Mouse (Mus musculus) lung, adult 2 months (tissue): ENCODE measurements around the gene Ttc27. TPM values are rescaled to one million over a fixed set of nuclear protein-coding genes. Genes with fewer than 3 reads are reported as not detected.

ENCODE experiments used
- DNase-seq: peaks from one replicate; pipeline ENCODE4 v3.0.0; 2022
- H3K4me1 ChIP-seq: fragments of 200-500 bp; 2 replicates; pipeline ENCODE4 v1.6.1; 2011; ENCODE audit warnings: low read length; ENCODE audit not compliant: control insufficient read depth, insufficient read depth
- H3K4me3 ChIP-seq: fragments of 200-500 bp; replicated peaks from 2 replicates; pipeline ENCODE3; 2011; ENCODE audit warnings: low read depth, mild to moderate bottlenecking, control low read depth, low read length; ENCODE audit errors: extremely low read depth
- CTCF ChIP-seq: fragments of 200-500 bp; IDR thresholded peaks from 2 replicates; pipeline ENCODE4 v1.5.1; 2011; ENCODE audit warnings: mild to moderate bottlenecking, low read length, control low read depth; ENCODE audit not compliant: insufficient read depth
- POLR2A ChIP-seq: fragments of 200-500 bp; IDR thresholded peaks from 2 replicates; pipeline ENCODE4 v1.6.1; 2011; ENCODE audit warnings: low read depth, mild to moderate bottlenecking, control low read depth, low read length, borderline replicate concordance; ENCODE audit errors: extremely low read depth
- WGBS: fragments of 180-500 bp; shearing (Covaris S2); methylation state at CpG from one replicate; pipeline ENCODE4 v1.1.7; 2018; 5-methylcytosine and 5-hydroxymethylcytosine counted together
- polyA plus RNA-seq: library from polyadenylated mRNA; depleted of rRNA; stranded (reverse); fragments of >200 nt; gene quantifications from 2 replicates; pipeline ENCODE4 v1.2.3, GENCODE M21; 2012

Gene Ttc27
- polyA plus RNA-seq, 1 experiment = 4.5 TPM

DNA sequence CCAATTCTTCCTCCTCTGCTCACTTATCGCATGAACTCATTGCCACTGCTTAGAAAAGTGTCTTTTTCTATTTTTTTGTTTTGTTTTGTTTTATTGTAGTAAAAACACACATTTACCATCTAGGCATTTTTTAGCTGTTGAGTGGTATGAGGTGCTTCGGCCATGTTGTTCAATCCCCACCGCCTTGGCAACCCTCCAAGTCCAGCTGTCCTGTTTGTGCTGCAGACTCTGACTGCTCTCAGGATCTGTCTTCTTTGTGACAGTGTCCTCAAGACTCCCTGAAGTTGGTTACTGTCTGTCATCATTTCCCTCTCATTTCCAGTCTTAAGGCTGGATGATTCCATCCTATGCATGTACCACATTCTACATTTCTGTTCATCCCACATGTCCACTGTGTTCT lies 132.7 kb downstream of the Ttc27 start:
- TF ChIP-seq POLR2A (no peak), CTCF (no peak)
- DNase-seq = no peak
- Histone ChIP-seq H3K4me3 (no peak overlapping the region), H3K4me1 (peaks cover 9% of the 10 kb centered on the region; the same call in 1 of the 2 replicates)
- WGBS = 90% methylated on average over 3 of the region's 3 CpGs

DNA sequence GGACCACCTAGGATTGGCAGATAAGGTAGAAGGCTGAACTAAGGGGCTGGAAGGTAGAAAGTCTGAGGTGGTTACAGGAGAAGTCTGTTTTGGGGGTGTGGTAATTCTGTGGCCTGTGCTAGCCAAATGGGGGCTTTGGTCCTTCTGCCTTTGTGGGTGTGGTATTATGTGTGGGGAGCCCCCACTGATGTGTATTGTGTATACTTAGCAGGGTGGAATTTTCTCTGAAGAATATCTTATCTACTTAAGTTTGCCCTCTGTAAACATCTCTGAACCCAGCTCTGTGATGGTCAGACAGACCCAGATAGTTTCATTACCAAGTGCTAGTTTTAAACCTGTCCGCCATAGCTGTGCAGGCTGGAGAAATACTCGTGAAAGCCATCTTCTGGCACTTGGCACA lies 141.8 kb downstream of the Ttc27 start:
- no peak for DNase-seq
- H3K4me3 ChIP-seq = no peak overlapping the region
- WGBS = 71% methylated on average over 2 of the region's 2 CpGs
- no peak for TF ChIP-seq POLR2A
- TF ChIP-seq CTCF = no peak
- H3K4me1 ChIP-seq = no peaks in the 10 kb centered on the region

DNA sequence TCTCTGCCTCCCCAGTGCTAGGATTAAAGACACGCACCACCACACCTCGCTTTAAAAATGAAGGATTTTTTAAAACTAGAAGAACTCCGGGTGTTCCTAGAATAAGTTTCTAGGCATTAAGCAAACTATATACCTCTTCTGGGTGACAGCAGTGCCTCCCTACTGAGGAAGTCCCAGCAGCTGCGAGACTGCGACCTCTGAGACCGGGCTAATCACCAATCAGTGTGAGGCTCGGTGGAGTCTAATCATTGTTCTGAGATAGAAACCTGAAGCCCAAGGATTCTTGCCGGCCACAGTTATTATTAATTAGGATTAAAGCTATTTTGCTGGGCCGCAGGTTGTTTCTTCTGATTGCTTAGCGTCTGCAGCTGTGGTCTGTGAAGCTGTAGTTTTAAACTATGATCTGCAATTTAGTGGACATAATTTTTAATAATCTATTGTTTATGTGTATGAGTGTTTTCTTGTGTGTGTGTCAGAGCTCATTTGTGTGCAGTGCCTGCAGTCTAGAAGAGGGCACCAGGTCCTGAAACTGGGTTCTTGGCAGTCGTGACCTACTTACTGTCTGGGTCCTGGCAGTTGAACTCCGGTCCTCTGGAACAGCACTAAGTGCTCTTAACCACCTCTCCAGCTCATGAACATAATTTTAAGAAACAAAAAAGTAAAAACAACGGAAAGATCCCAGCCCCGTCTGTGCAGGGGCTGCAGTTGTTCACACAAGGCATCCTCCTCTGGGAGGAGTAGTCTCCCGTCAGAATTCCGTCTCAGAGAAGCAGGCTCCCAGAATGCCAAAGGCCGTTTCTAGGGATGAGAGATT lies 142.9 kb downstream of the Ttc27 start:
- no peak for DNase-seq
- 69% methylated on average over 17 of the region's 17 CpGs for WGBS
- Histone ChIP-seq H3K4me1 (no peaks in the 10 kb centered on the region), H3K4me3 (no peak overlapping the region)
- TF ChIP-seq POLR2A (no peak), CTCF (no peak)

DNA sequence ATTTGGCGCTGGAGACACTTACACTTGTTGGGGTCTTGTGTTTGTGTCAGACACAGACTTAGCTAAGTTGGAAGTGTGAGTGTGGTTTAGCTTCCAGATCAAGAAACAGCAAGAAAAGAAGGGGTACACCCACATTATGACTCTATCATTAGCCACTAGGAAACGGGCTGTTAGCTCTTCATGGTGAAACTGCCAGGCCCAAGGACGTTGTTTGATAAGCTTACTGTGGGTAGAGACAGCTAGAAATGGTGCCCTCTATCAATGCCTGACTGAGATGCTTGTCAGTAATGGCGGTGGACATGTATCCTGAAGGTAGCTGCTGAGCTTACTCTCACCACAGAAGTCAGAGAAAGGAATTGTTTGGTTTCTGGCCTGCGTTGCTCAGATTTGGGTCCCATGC lies 146.3 kb downstream of the Ttc27 start:
- H3K4me3 ChIP-seq = no peak overlapping the region
- TF ChIP-seq CTCF (no peak), POLR2A (no peak)
- WGBS = 93% methylated on average over 5 of the region's 5 CpGs
- peaks cover 13% of the 10 kb centered on the region for H3K4me1 ChIP-seq
- DNase-seq = no peak

DNA sequence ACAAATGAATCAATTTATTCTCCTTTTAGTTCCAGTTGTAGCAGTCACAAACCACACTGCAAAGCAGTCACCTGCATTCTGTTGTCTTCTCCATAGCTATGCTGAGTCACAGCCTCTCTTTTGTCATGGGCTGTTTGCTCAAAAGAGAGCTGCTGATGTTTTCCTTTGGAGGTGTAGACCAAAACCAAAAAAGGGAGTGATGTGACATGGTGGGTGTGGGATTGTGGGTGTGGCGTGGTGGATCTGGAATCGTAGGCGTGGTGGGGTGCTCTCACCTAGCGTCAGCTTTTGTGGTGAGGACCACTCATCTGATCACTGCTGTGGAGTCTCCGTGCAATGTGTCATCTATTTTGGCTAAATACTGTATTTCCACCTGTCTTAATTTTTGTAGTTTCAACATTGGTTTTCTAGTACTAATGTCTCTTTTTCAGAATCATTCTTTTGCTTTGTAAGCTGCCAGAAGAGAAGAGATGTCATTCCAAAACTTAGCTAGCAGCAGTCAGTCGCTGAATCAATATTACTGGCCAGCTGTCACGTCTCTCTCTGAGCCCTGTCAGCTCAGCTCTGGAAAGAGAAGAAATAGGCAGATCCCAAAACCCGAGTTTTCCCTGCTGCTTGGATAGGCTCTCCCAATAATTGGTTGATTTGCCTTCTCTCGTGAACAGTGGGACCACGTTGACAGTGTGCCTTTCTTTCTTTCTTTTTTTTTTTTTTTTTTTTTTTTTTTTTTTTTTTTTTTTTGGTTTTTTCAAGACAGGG lies 147.4 kb downstream of the Ttc27 start:
- 82% methylated on average over 10 of the region's 10 CpGs for WGBS
- no peak for TF ChIP-seq POLR2A
- TF ChIP-seq CTCF = no peak

DNA sequence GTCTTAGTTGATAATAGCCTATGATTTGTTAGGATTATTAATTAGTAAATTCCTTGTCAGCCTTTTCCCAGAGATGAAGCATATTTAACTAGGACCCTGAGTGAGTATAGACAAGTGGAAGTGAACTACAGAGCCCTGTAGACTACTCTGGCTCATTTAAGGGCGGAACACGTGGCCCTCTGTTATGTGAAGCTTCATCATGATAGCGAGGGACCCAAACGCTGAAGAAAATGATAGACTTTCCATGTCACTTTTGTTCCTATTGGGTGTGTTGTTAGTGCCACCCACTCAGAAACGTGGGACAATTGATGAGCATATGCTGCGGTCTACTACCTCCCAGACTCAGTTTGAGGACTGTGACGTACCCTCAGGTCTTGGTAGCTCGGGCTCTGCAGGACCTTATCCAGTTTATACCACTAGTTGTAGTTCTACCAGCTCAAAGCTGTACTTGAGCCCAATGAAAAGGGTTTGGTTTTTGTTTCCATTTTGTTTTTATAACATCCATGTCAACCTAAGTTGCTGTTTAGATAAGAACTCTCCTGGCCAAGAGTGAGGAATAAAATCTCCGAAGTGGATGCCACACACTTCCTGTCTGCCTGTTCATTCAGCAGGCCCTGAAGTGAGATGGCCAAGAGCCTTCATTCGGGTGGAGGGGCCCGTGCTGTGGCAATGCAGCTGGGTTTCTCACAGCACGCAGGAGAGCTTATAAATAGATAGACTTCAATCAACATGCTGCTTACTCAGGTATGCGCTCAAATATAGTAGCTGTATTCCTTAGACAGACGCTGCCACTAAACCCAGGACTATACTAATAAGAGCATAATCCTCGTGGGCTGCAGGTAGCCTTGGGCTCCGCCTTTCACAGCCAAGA lies 148.4 kb downstream of the Ttc27 start:
- WGBS = 58% methylated on average over 16 of the region's 16 CpGs
- TF ChIP-seq POLR2A (no peak), CTCF (no peak)
- Histone ChIP-seq H3K4me3 (no peak overlapping the region), H3K4me1 (peaks cover 13% of the 10 kb centered on the region)
- no peak for DNase-seq

More for the DNA sequence above, 147.4 kb downstream of the Ttc27 start:
- Histone ChIP-seq H3K4me3 (no peak overlapping the region), H3K4me1 (peaks cover 13% of the 10 kb centered on the region)
- no peak for DNase-seq

DNA sequence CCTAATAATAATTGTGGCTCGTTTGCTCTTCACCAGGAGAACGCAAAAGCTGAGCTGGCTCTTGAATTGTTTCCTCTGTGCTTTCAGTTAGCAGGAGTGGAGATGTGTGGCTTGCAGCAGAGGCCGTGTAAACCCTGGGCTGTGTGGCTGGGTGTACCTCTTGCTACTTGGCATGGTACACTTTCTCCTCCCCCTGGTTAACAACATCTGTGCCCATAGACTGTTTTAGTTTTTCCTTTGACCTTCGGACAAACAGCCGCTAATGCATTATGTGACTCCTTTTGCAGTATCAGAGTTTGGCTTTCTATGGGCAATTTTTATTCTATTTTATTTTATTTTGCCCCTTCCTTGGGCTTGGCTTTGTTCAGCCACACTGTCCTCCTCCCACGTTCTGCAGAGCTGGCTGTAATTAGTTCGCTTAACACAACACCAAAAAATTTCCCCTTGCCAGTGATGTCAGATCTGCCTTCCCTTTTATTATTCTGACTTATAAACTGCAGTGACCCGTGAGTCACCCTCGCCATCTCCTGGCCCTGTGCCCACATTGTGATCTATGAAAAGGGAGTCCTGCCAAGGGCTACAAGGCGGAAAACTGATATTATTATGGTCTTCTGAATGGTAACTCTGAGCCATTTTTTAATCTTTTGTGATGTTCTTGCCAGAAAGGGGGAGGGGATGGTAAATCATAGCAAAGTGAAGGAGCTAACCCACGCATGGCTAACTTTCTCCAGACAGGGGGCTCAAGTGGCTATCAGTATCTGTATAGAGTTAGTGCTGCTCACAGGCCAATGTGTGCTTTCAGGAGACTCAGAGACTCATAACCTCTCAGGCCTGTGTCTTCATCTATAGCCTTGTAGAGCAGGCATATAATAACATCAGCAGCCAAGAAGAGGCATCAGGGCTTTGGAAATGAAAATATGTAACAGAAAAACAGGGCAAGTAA lies 149.3 kb downstream of the Ttc27 start:
- TF ChIP-seq POLR2A (no peak), CTCF (no peak)
- peak; percentile 49 for DNase-seq
- Histone ChIP-seq H3K4me1 (peaks cover 13% of the 10 kb centered on the region), H3K4me3 (no peak overlapping the region)
- 21% methylated on average over 11 of the region's 11 CpGs for WGBS

DNA sequence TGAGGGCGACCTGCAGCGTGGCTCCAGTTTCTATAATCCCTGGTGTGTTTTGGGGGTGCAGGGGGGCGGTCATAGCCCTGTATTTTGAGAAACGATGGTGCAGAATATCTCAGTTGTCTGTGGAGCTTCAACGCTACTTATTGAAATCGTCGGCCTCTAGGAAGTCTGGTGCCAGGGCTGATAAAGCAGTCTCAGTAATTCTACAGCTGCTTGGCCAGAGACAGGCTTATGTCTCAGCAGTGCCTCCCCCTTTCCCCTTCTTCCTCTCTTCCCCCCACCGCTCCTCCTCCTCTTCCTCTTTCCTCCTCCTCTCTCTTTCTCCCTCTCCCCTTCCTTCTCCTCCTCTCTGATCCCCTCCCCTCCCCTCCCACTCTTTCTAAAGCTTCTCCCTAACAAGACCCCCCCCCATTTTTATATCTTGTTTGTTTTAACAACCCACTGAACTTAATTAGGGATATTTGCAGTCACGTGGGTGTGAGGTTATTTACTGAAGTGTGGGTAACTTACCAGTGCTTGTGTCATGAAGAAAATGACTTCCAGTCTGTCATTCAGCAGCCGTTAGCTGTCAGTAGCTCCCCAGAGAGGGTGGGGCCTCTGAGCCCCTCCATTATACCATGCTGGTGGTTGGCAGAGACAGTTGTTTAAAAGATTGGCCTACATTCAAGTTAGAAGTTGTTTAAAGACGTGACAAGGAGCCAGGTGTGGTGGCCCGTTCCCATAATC lies 150.8 kb downstream of the Ttc27 start:
- no peak for TF ChIP-seq CTCF
- H3K4me1 ChIP-seq = peaks cover 13% of the 10 kb centered on the region

DNA sequence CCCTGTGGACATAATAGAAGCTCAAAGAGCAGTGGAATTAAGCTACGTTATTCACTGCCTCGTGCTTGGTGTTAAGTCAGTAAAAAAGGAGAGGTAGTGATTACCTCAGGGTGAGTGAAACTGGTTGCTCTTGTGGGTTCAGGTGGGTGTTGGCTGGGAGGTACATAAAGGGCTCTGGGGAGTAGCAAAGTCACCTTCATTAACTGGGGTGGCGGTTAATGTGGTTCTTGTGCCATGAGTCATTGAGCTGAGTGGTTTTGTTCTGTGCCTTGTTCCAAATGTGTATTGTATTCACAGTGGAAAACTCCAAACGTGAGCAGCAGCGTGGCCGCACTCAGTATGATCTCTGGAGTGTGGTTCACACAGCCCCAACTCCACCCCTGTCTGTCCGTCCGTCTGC lies 152.0 kb downstream of the Ttc27 start:
- DNase-seq = no peak
- H3K4me1 ChIP-seq = peaks cover 13% of the 10 kb centered on the region
- no peak for TF ChIP-seq CTCF
- no peak for TF ChIP-seq POLR2A
- WGBS = 69% methylated on average over 8 of the region's 8 CpGs
- no peak overlapping the region for H3K4me3 ChIP-seq

More for the DNA sequence above, 150.8 kb downstream of the Ttc27 start:
- WGBS = 51% methylated on average over 12 of the region's 12 CpGs
- DNase-seq = no peak
- H3K4me3 ChIP-seq = no peak overlapping the region
